Mouse (Mus musculus) adrenal gland, adult 18-20 months (tissue): ENCODE results near the gene Plxnb1. TPM values are rescaled to one million over a fixed set of nuclear protein-coding genes. Genes with fewer than 3 reads are reported as not detected.
"Not testable (repeated sequence)": the region's sequence is repeated elsewhere in the genome, so short reads cannot be mapped to it uniquely, and the experiment has no call there.

Experiments
- DNase-seq, 2 experiments: peaks; one replicate each; pipeline ENCODE4 v3.0.0; 2021 to 2022; ENCODE audit warnings: low spot score in 2 of 2
- total RNA-seq, 2 experiments: library from RNA; stranded (reverse); gene quantifications; 1 replicate in 1 of 2; 2 replicates in 1 of 2; pipeline ENCODE4 v1.2.3; 2021

The Plxnb1 gene
- total RNA-seq, 2 experiments from 2014 or later: 63.9 to 107 TPM

DNA sequence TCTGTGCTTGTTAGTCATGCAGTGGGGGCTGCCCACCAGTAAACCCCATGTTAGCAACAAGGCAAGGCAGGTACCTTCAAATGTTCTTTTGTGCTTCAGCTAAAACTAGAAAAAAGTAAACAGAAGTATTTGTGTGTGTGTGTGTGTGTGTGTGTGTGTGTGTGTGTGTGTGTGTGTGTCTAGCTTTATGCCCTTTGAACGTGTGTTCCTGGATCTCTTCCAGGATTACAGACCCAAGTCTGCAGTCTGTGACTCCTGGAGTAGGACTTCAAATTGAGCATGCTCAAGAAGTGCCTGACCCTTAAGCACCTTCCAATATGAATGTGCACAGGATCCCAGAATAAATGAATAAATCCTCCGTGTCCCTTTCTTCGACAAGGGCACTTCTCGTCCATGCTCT is 31.9 kb downstream of the Plxnb1 start:
- DNase-seq: no peak

DNA sequence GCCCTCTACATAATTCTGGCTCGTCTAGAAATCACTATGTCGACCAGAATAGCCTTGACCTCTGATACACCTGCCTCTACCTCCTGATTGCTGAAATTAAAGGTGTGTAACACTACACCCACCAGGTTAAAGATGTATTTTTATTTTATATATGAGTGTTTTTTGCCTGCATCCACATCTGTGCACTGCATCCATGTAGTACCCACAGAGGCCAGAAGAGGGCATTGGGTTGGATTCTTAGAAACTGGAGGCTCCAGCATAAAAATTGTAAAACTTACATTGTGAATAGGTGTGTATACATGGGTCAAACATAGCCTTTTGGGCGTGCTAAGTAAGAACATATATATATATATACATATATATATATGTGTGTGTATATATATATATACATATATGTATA is 33.0 kb downstream of the Plxnb1 start:
- no peak for DNase-seq

- DNase-seq: no peak
Measured at GRCm38 (mm10) chr9:109130076-109130475, 34.9 kb downstream of the Plxnb1 start.

- not testable (repeated sequence) for DNase-seq
Measured at GRCm38 (mm10) chr9:109140414-109140813, 45.2 kb downstream of the Plxnb1 start.

DNA sequence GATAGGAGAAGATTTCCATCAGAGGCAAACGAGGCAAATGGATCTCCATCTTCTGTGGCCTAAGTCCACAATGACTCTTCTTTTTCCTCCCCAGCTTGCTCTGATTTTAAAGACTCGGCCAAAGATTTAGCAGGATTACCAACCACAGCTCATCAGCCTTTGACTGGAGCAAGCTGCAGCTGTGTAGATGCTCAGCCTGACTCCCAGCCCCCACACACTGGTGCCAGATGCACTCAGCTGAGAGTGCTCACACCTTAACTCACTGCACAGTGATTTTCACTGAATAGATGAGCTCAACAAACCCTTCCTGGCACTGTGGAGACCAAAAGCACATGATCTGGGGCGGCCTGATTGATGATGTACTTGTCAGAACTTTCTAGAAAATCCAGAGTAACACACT is 66.8 kb downstream of the Plxnb1 start, which contains the start of gene Fbxw21:
Gene Fbxw21, minus strand, starts transcription at position 101 of the 400 bp plus-strand sequence.
- no peak for DNase-seq

GRCm38 (mm10) chr9:109167316-109167715 is 72.1 kb downstream of the Plxnb1 start:
- DNase-seq: no peak

Other genes with a start within 250 kb of the Plxnb1 start
- 10 to 100 TPM in 1 of 2 experiments, 1 to 10 TPM in 1; 9.6 to 13.8 TPM for gene Slc26a6, start 242.1 kb upstream of the Plxnb1 start, total RNA-seq
- under 1 TPM in 1 of 2 experiments, not detected in 1; 0.32 TPM for gene Tmem89, start 180.8 kb upstream of the Plxnb1 start, total RNA-seq
- gene Uqcrc1, start 158.8 kb upstream of the Plxnb1 start, total RNA-seq: 1,000 to 10,000 TPM in 1 of 2 experiments, 100 to 1,000 TPM in 1; 638 to 1,072 TPM
- 1 to 10 TPM; 6.4 to 7.5 TPM for gene Col7a1, start 141.8 kb upstream of the Plxnb1 start, total RNA-seq
- under 1 TPM; 0.26 to 0.53 TPM for gene Ucn2, start 109.4 kb upstream of the Plxnb1 start, total RNA-seq
- gene Pfkfb4, start 103.6 kb upstream of the Plxnb1 start, total RNA-seq: 10 to 100 TPM in 1 of 2 experiments, 1 to 10 TPM in 1; 7.6 to 13.7 TPM
- 100 to 1,000 TPM; 126 to 137 TPM for gene Shisa5, start 56.8 kb upstream of the Plxnb1 start, total RNA-seq
- 10 to 100 TPM; 15.8 to 21.6 TPM for gene Trex1, start 35.7 kb upstream of the Plxnb1 start, total RNA-seq
- gene Atrip, start 21.3 kb upstream of the Plxnb1 start, total RNA-seq: 10 to 100 TPM; 14.7 to 15.2 TPM
- gene Ccdc51, start 12.9 kb upstream of the Plxnb1 start, total RNA-seq: 10 to 100 TPM; 11.8 to 12.6 TPM
- gene Tma7, start 12.8 kb upstream of the Plxnb1 start, total RNA-seq: 100 to 1,000 TPM; 319 to 392 TPM
- gene Fbxw21, start 66.7 kb downstream of the Plxnb1 start, total RNA-seq: not detected
- gene Fbxw13, start 100.6 kb downstream of the Plxnb1 start, total RNA-seq: not detected
- gene Fbxw20, start 139.4 kb downstream of the Plxnb1 start, total RNA-seq: not detected
- not detected for gene Fbxw14, start 192.3 kb downstream of the Plxnb1 start, total RNA-seq
- gene Fbxw28, start 244.3 kb downstream of the Plxnb1 start, total RNA-seq: not detected